Mouse (Mus musculus): ENCODE measurements around the gene Syne2. TPM values are rescaled to one million over a fixed set of nuclear protein-coding genes. Genes with fewer than 3 reads are reported as not detected.

Syne2 gene
- polyA plus RNA-seq, 2 experiments from 2014 or later, result 12.7 to 14.6 TPM

DNA sequence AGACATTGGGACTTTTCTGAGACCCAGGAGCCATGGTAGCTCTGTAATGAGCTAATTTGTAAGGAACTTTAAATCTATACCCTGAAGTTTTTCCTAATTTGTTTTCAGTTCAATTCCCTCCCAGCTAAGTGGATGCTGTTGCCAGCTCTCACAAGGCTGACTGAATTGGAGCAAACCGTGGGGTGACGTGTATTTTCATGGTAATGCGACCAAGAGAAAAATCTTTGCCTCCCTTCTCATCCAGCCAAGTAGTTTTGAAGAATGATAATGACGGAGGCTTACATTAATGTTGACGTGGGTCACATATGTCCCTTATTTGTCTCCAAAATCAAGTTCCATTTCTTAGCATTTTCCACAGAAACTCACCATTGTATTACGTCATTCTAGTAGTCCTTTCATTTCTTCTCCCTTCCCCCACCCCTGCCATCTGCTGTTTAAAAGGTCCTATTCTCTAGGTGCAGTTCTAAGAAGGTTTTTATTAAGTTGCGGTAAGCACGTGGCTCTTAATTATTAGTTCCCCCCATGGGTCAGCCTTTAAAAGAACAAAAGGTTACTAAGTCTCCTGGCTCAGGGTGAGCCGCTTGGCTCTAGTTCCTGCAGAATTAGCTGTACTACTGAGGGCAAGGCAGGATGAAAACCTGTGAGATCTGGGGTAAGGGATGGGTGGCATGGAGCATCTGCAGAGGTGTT, 55.8 kb downstream of the Syne2 start:
- ATAC-seq, result no peak

DNA sequence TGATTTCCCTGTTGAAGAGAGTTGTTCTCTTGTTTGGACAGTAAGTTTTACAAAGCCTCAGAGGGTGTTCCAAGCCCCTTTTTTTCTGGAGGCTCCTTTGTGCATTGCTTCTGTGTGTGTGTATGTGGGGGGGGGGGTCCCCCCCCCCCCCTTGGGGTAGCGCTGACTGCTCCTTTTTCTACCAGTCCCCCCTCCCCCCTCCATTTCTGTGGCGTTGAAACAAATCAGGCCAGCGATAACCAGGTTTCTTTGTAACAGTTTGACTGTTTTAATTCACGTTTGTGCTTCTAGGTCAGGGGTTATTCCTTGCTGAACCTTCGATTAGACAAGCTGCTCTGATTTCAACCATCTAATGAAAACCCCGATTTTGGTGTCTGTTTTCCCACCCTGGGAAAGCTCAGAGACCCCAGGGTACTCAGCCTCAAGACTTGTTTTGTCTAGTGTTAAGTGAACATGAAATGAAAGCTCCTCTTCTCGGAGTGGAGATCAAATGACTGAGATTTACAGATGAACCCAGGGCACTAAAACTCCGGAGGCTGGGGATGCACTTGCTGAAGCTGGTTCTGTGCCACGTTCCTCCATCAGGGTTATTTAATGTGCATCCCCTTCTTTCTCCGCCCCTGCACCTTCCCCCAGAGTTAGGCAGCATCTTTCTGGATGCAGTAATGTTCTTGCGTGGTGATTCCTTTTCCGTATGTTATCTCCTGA, 56.5 kb downstream of the Syne2 start:
- ATAC-seq, result no peak

DNA sequence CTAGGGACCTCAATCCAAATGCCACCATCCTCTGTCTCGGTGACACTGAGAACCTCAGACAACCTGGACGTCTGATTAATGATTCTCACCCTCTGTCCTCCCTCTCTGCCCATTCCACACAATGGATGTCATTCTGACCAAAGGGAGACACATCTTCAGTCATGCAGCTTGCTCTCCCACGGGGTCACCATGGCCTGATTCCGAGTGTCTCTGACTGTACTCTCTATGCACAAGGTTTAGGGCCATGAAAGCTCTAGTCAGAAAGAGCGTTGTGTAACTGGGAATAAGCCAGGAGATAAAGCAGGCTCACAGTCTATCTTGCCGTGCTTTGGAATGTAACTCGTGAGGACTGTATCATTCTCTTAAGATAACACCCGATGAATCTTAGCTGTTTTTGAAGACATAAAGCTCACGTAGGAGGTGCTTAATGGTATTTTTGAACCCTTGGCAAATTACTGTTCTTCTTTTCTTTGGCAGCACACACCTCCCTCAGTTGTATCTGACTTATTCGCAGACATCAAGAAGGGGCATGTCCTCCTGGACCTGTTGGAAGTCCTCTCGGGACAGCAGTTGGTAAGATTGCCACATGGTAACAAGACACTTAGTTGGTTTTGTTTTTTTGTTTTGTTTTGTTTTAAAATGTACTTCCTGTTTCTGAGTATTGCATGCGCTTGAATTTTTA, 61.8 kb downstream of the Syne2 start:
- ATAC-seq, result no peak

DNA sequence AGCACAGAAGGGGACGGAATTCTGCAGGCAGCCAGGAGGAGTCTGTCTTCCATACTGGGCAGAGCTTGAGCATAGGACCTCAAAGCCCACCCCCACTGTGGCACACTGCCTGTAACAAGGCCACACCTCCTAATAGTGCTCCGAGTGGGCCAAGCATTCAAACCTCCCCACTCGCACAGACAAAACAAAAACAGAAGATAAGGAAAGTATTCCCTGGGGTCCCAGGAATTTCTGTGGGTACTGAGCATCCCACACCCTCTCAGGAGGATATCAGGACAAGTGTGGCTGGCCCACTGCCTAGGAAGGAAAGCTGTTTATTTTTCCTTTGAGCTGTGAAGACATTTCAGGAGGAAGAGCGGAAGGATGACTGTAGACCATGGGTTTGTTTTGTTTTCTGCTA, 63.6 kb downstream of the Syne2 start:
- no peak for ATAC-seq

DNA sequence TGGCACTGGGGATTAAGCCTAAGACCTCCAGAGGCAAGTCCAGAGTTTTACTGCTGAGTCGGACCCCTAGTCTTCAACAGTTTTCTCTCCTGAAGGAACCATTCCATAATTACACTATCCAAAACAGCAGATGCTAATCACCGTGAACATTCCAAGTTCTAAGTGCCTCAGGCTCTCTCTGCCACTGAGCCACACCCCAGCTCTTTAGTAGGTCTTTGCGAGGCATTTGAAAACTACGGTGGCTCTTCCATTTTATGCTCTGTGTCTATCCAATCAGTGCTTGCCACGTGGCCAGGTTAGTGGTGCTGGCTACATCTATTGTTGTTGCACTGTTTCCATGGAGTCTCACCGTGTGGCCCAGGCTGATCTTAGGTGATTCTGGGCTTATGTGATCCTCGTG, 68.2 kb downstream of the Syne2 start:
- no peak for ATAC-seq

DNA sequence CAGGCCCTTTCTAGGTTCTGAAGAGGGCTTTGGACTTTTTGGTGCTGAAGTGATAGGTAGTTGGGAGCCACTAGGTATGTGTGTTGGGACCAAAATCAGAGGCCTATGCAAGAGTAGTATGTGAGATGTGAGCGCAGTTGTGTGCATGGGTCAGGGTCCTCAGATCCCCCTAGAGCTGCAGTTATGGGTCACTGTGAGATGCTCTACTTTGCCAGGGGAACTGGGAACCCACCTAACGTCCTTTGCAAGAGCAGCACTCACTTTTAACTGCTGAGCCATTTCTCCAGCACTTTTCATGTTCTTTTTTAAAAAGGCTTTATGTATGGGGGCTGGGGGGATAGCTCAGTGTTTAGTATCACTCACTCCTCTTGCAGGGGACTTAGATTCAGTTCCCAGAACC, 69.0 kb downstream of the Syne2 start:
- no peak for ATAC-seq

DNA sequence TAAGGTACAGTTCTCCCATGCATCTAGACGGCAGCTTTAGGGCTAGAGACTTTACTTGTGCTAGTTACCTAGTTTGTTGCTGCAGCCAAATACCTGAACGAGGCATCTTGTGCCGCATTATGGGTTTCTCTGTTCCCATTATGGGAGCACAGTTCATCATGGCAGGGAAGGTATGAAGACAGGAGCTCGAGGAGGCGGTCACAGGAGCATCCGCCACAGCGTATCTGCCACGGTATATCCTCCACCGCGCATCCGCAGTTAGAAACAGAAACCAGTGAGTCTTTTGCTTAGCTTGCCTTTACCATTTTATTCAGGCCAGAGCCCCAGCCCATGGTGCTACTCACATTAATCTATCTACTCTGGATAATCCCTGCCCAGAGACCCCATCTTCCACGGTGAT, 70.8 kb downstream of the Syne2 start:
- no peak for ATAC-seq

DNA sequence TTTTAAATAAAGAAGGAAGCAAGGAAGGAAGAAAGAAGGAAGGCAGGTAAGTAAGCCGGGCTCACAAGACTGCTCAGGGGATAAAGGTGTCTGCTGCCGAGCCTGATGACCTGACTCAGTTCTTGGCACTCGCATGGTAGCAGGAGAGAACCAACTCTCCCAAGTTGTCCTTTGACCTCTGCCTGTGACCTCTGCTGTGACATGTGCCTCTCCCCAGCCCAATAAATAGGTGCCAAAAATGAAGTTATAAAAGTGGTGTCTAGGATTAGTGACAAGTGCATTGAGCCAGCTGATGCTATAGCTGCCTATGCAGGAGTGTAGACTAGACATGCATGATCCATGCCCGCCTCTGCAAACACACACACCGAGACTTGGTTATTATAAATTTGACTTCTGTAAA, 73.3 kb downstream of the Syne2 start:
- no peak for ATAC-seq

DNA sequence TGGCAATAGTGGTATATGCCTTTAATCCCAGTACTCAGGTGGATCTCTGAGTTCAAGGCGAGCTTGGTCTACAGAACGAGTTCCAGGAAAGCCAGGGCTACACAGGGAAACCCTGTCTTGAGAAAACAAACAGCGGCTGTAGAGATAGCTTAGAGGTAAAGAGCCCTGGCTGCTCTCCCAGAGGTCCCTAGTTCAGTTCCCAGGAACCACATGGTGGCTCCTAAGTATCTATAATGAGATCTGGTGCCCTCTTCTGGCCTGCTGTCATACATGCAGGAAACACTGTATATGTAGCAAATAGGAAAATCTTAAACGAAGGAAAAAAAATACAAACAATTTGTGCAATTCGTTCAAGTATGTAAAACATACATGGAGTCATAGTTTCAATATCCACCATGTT, 75.5 kb downstream of the Syne2 start:
- no peak for ATAC-seq

DNA sequence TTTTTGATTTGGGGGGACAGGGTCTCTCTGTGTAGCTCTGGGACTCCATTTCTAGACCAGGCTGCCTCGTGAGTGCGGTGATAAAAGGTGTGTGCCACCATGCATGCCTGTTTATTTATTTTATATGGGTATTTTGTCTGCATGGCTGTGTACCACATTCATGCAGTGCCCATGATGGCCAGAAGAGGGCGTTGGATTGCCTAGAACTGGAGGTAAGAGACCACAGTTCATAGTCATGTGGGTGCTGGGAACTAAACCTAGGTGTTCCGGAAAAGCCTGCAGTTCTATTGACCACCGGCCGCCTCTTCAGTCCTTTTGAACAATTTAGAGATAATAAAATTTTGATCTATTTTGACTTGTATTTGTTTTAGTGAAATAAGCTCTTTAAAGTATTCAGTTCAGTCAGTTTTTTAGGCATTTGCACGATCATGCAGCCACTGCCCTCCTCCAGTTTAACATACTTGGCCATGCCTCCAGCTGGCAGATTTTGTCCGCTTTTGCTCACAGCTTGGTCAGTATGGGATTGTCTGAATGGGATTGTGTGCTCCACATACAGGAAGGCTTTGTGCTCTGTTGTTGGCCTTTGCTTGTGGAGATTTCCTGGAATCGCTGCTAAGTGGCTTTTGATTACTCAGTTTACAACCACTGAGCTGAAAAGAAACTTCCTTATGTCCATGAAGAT, 76.5 kb downstream of the Syne2 start:
- no peak for ATAC-seq

DNA sequence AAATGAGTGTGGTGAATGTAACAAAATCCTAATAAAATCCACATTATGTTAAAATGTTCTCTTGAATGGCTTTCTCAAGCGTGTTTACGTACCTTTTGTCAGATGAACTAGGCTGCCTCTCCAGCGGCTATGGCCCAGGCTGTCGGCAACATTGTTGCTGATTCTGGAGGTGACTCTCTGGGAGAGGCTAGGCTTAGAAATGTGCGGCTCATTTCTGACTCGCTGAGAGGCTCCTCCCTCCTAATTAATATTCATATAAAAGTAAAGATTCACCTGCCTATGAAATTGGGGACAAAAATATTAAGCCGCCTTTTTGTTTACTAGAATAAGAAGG, 77.0 kb downstream of the Syne2 start:
- ATAC-seq, result no peak

DNA sequence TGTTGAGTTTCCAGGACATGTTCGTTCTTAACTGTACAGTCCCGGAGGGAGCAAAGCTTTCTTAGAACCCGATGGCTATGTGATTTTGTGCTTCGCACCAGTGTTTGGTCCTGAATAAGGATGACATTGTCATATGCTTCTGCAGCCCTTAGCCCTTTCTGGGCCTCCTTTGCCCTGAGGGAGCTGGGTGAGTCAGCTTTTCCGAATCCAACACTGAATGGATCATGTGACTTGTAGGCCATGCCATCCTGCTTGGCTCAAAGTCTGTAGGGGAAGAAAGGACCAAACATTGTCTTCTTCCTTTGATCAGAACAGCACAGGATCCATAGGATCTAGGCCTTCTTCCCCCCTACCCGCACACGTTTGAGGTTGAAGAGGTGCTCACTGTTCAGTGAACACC, 79.9 kb downstream of the Syne2 start:
- ATAC-seq, result no peak

DNA sequence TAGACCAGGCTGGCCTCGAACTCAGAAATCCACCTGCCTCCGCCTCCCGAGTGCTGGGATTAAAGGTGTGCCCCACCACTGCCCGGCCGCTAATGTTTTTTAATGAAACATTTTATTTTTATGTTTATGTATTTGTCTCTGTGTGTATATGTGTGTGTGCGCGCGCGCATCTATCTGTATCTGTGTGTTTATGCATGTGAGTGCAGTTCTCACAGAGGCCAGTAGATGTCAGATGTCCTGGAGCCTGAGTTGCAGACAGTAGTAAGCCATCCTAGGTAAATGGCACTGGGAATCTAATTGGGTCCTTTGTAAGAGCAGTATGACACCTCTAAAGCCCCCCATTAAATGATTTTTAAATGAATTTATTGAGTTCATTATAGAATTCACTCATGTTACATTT, 83.8 kb downstream of the Syne2 start:
- no peak for ATAC-seq

DNA sequence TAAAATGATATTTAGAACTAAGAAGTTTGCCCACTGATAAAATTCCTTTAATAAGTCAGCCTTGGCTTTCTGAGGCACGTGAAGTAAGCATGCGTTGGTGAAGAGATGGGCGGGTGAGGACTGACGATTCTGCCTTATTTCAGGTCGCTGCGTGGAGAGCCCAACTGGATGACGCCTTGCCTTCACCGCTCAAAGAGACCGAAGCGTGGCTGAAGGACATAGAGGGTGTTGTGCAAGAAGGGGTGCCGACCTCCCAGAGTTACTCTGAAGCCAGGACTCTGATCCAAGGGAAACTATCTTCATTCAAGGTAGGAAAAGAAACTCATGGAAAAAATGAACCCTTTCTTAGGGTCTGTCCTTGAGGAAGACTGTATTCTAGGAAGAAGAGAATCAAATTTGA, 86.1 kb downstream of the Syne2 start:
- ATAC-seq, result no peak

DNA sequence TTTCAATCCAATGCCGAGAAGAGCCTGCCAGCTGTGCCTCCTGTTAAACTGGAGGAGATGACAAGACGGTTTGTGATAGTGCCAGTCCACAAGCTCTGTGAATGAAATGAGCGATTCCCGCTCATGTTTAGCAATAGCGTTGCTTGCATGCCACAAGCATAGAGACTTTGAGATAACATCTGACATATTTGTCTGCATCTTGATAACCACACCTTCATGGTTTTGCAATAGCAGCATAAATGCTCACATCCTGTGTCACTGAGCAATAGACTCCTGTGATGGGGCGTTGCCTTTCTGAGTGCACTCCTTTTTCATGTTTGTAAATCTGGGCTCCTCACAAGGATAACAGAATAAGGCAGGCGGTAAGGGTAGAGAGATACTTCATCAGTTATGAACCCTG, 87.4 kb downstream of the Syne2 start:
- peak; percentile 89 for ATAC-seq

DNA sequence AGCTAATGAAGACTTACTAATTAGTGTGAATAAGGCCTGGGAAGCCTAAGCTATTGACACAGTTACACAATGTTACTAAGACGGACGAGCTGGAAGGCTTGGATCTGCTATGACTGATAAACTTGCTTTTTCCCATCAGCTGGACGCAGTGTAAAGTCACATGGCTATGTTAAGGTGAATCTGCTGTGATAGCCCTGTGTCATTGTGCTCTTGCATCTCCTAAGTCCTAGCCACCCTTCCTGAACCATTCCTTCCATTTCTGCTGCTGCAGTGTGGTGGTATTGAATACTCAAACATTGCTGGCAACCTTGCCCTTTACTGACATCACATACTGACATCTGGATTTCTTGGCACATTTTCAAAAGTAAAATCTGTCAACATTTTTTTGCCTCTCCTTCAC, 90.5 kb downstream of the Syne2 start:
- ATAC-seq, result no peak

DNA sequence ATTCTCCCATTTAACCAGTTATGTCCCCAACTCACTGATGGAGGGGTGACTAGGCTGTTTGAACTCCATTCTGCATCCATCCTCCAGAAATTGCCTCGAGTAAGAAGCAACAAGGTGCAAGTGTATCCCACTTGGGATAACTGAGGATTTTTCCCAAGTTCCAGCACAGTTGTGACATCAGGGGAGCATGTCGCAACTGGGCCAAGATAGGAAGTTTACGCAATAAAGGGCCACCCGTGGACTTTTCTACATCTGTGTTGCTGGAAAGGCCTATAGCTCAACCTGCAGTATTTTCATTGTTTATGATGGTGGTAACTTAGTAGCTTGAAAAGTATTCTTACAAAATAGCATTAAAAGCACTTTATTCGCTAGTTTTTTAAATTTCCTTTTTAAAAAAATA, 97.8 kb downstream of the Syne2 start:
- no peak for ATAC-seq

DNA sequence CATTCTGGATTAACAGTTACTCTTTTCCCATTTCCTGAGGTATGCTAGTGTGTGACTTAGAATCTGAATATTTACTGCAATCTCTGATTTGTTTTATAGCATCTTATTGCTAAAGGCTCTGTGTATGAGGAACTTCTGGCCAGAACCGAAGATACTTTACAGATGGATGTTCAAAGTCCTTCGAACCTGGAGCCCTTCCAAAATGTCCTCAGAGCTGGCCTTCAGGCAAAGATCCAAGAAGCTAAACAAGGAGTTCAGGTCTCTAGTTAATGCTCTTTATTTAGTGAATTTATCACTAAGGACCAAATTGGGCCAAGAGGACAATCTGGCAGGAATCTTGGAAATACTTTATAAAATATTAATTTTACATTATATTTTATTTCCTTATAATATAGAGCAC, 100.5 kb downstream of the Syne2 start:
- no peak for ATAC-seq

DNA sequence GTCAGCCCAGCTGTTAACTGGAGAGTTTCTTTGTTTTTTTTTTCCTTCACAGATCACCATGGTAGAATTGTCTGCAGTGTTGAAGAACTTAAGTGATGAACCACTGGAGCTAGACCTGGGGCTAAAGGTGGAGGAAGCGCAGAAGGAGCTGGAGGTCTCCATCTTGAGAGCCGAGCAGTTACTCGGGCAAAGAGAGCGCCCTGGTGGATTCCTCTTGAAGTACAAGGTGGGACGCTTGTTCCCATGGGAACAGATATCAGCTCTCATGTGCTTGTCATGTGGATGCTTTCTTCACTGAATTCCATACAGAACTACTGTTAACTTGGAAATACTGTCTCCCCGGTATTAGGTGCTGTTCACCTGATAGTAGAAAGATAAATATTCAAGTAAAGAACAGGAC, 101.0 kb downstream of the Syne2 start:
- no peak for ATAC-seq

DNA sequence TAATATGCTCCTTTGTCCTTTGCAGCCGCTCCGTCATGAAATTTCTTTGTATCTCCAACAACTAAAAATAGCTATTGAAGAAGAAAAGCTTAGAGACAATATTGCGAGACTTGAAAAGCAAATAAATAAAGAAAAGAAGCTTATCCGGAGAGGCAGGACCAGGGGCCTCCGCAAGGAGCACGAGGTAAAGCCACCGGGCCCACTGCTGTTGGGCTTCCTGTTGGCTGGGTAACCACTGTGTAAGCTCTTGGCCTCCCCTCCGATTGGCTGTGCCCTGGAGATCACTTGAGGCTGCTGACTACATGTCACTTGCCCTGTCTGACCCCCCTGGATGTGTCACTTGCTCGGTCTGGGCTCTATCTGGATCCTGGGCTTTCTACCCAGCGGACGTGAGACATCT, 105.0 kb downstream of the Syne2 start:
- ATAC-seq, result no peak

DNA sequence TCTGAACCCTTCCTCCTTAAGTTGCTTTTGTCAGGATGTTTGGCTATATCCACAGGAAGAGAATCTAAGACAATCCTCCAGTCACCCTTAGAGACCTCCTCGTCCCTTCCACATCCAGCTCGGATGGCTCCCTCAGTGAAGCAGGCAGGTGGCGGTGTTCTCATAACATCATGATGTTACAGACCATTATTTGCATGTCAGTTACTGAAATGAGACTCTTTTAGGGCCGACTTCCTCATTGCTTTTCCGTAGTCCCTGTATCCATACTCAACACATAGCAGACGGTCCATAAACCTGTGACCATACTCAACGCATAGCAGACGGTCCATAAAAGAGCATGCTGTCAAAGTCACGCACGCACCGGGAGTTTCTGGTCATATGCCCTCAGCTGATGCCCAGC, 106.9 kb downstream of the Syne2 start:
- ATAC-seq, result no peak

DNA sequence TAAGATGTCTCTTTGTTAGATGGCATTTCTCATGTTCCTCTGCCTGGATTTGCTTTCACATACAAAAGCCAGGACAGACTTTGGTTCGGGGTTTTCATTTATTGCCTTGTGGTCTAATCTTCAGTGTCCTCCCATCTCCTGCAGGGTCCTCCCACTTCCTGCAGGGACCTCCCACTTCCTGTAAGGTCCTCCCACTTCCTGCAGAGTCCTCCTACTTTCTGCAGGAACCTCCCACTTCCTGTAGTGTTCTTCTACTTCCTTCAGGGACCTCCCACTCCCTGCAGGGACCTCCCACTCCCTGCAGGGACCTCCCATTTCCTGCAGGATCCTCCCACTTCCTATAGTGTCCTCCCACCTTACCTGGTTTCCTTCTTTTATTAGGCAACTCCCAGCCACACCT, 109.7 kb downstream of the Syne2 start:
- peak; percentile 63 for ATAC-seq

DNA sequence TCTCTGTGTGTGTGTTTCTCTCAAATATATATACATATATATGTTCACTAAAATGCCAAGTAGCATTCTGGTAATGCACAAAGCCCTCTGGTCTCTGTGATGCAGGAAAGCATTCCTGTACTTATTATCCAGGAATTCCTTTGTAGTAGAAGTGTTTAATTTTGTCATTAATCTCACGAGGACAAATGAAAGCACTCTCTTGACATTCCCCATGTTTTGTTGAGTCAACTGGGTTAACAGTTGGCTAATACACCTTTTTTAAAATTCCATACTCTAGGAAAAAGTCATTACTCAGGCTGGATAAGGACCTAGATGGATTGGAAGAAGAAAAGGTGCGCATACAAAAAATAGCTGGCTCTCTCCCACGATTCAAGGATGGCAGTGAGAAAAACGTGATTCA, 115.6 kb downstream of the Syne2 start:
- ATAC-seq, result no peak

DNA sequence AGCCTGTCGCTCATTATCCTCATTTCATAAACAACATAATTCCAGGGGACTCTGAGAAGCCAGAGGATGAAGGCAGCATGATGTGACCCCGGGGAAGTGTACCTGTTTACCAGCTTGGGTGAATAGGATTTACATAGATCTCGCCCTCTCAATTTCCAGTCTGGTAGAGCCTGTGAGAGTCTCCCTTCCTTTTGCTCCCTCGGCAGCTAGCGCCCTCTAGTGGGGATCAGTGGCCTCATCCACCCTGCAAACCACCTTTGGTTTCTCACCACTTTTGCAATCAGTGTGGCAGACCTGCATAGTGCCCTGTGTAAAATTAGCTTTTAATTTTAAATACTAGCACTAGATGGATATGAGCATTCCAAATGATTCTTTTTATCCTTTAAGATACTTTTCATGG, 133.4 kb downstream of the Syne2 start:
- ATAC-seq, result no peak

Data from activated CD4-positive, CD25-positive, alpha-beta regulatory T cell, adult 4 months (primary cell).